Mouse (Mus musculus): ENCODE results near the gene Maml3.

- TF ChIP-seq CTCF (IDR thresholded peaks at IDR 0.05): no peak
- no peak for TF ChIP-seq EP300 (IDR thresholded peaks at IDR 0.05)
These were observed 176.7 kb downstream of the Maml3 start for GRCm38 (mm10) chr3:51928188-51928587.

All from lung, postnatal 0 days (tissue).